Mouse (Mus musculus) brain, embryonic 14.5 days (tissue): ENCODE measurements around the gene Ehd1. TPM values are rescaled to one million over a fixed set of nuclear protein-coding genes. Genes with fewer than 3 reads are reported as not detected.

Source experiments
- DNase-seq: peaks from one replicate; pipeline ENCODE4 v3.0.0-alpha.2; 2011; ENCODE audit warnings: low read depth
- CTCF ChIP-seq: fragments of 200-500 bp; IDR thresholded peaks from 2 replicates; pipeline ENCODE4 v1.5.1; 2012; ENCODE audit warnings: inconsistent platforms, mild to moderate bottlenecking, moderate library complexity, borderline replicate concordance; ENCODE audit not compliant: insufficient read depth, insufficient read length; ENCODE audit errors: extremely low read depth
- POLR2A ChIP-seq: fragments of 200-500 bp; IDR thresholded peaks from 2 replicates; pipeline ENCODE4 v1.6.1; 2012; ENCODE audit warnings: mild to moderate bottlenecking, inconsistent platforms, borderline replicate concordance; ENCODE audit not compliant: poor library complexity, insufficient read depth, insufficient read length, severe bottlenecking; ENCODE audit errors: extremely low read depth
- polyA plus RNA-seq: library from polyadenylated mRNA; depleted of rRNA; stranded (reverse); fragments of >200 nt; gene quantifications from 2 replicates; pipeline ENCODE4 v1.2.3, GENCODE M21; 2012

The Ehd1 gene
- polyA plus RNA-seq, 1 experiment: 212 TPM

- TF ChIP-seq POLR2A (no peak), CTCF (no peak)
- no peak for DNase-seq
Observed at GRCm38 (mm10) chr19:6273592-6273991, 2.9 kb upstream of the Ehd1 start.

- no peak for DNase-seq
- TF ChIP-seq POLR2A (no peak), CTCF (no peak)
Observed at GRCm38 (mm10) chr19:6273998-6274608, 2.4 kb upstream of the Ehd1 start.

- DNase-seq: no peak
- no peak for TF ChIP-seq POLR2A
- no peak for TF ChIP-seq CTCF
Observed at GRCm38 (mm10) chr19:6275740-6276389, 660 bp upstream of the Ehd1 start.

- TF ChIP-seq CTCF (no peak), POLR2A (no peak)
- DNase-seq: peak; percentile 33
Observed at GRCm38 (mm10) chr19:6277661-6278438, 1.3 kb downstream of the Ehd1 start.

- TF ChIP-seq CTCF: no peak
- DNase-seq: no peak
Observed at GRCm38 (mm10) chr19:6278439-6279073, 2.0 kb downstream of the Ehd1 start.

- no peak for TF ChIP-seq CTCF
- TF ChIP-seq POLR2A: no peak
- DNase-seq: no peak
Observed at GRCm38 (mm10) chr19:6279481-6280144, 3.1 kb downstream of the Ehd1 start.

- no peak for DNase-seq
- TF ChIP-seq CTCF (no peak), POLR2A (no peak)
Observed at GRCm38 (mm10) chr19:6280554-6280953, 4.0 kb downstream of the Ehd1 start.

GRCm38 (mm10) chr19:6281122-6282020 is 4.8 kb downstream of the Ehd1 start:
- DNase-seq: no peak
- TF ChIP-seq CTCF (no peak), POLR2A (no peak)

GRCm38 (mm10) chr19:6283001-6283400 is 6.5 kb downstream of the Ehd1 start:
- no peak for TF ChIP-seq POLR2A
- DNase-seq: no peak

- TF ChIP-seq POLR2A: no peak
- TF ChIP-seq CTCF: no peak
- no peak for DNase-seq
Observed at GRCm38 (mm10) chr19:6284502-6284901, 8.0 kb downstream of the Ehd1 start.

- no peak for DNase-seq
- TF ChIP-seq CTCF (no peak), POLR2A (no peak)
Observed at GRCm38 (mm10) chr19:6285226-6285625, 8.7 kb downstream of the Ehd1 start.

- no peak for DNase-seq
- TF ChIP-seq CTCF: no peak
- TF ChIP-seq POLR2A: no peak
Observed at GRCm38 (mm10) chr19:6285632-6286433, 9.3 kb downstream of the Ehd1 start.
